Mouse (Mus musculus) kidney, postnatal 0 days (tissue): ENCODE measurements around the gene Ifit1. TPM values are rescaled to one million over a fixed set of nuclear protein-coding genes. Genes with fewer than 3 reads are reported as not detected.

Experiments
- ATAC-seq: fragments of 200-750 bp; cut with Nextera tagmentation; replicated peaks from 2 replicates; pipeline ENCODE4 v1.8.0; 2017; ENCODE audit warnings: low read depth, moderate number of reproducible peaks, moderate TSS enrichment, moderate library complexity; ENCODE audit not compliant: low FRiP score
- DNase-seq: peaks from one replicate; pipeline ENCODE4 v3.0.0-alpha.2; 2016; ENCODE audit warnings: low spot score
- H3K27ac ChIP-seq: fragments of 300-500 bp; sonication (generic); 2 replicates; pipeline ENCODE4 v1.5.1; 2014; ENCODE audit warnings: mild to moderate bottlenecking
- H3K27me3 ChIP-seq: fragments of 300-500 bp; sonication (generic); 2 replicates; pipeline ENCODE4 v1.6.1; 2014; ENCODE audit warnings: low read length, mixed read lengths; ENCODE audit not compliant: insufficient read depth
- H3K36me3 ChIP-seq: fragments of 300-500 bp; sonication (generic); 2 replicates; pipeline ENCODE4 v1.6.1; 2014; ENCODE audit warnings: low read length, mixed read lengths; ENCODE audit not compliant: insufficient read depth
- H3K4me1 ChIP-seq: fragments of 300-500 bp; sonication (generic); replicated peaks from 2 replicates; pipeline ENCODE4 v1.6.1; 2014; ENCODE audit warnings: antibody characterized with exemption, low read length, mixed read lengths; ENCODE audit not compliant: insufficient read depth
- H3K4me2 ChIP-seq: fragments of 300-500 bp; sonication (generic); 2 replicates; pipeline ENCODE4 v1.6.1; 2014; ENCODE audit warnings: mild to moderate bottlenecking, low read length, moderate library complexity, mixed read lengths
- H3K4me3 ChIP-seq: fragments of 300-500 bp; sonication (generic); replicated peaks from 2 replicates; pipeline ENCODE4 v1.5.1; 2014; ENCODE audit warnings: low read depth, low read length
- H3K9ac ChIP-seq: fragments of 300-500 bp; sonication (generic); 2 replicates; pipeline ENCODE4 v1.6.1; 2014; ENCODE audit warnings: low read depth, low read length
- H3K9me3 ChIP-seq: fragments of 300-500 bp; sonication (generic); replicated peaks from 2 replicates; pipeline ENCODE4 v1.6.1; 2016; ENCODE audit warnings: low read length, inconsistent platforms, mixed read lengths
- CTCF ChIP-seq: IDR thresholded peaks from 2 replicates; pipeline ENCODE4 v1.5.1; 2016; ENCODE audit warnings: antibody characterized with exemption, low read depth, mild to moderate bottlenecking, moderate library complexity
- WGBS: fragments of 180-500 bp; shearing (Covaris S2); extraction: QIAGEN DNeasy Blood & Tissue Kit; methylation state at CpG from one replicate; pipeline ENCODE4 v1.1.7; 2014; 5-methylcytosine and 5-hydroxymethylcytosine counted together
- polyA plus RNA-seq: library from polyadenylated mRNA; unstranded; fragments of >200 nt; fragmentation: Nextera tagmentation; extraction: Ambion mirVana; gene quantifications from 2 replicates; pipeline ENCODE4 v1.2.1, GENCODE M21; 2015

Gene Ifit1
- polyA plus RNA-seq, 1 experiment from 2014 or later = 6.4 TPM

GRCm38 (mm10) chr19:34666127-34666526 is 25.5 kb downstream of the Ifit1 start:
- DNase-seq (peak; percentile 88), ATAC-seq (no peak)
- peak; percentile 99 for TF ChIP-seq CTCF
- Histone ChIP-seq H3K36me3 (no peaks in the 10 kb centered on the region), H3K9me3 (no peaks in the 10 kb centered on the region), H3K4me3 (no peak overlapping the region), H3K4me1 (no peaks in the 10 kb centered on the region), H3K9ac (no peak overlapping the region), H3K4me2 (no peak overlapping the region), H3K27me3 (no peaks in the 10 kb centered on the region), H3K27ac (no peak overlapping the region)
- WGBS = under 1% methylated on average over 5 of the region's 5 CpGs

DNA sequence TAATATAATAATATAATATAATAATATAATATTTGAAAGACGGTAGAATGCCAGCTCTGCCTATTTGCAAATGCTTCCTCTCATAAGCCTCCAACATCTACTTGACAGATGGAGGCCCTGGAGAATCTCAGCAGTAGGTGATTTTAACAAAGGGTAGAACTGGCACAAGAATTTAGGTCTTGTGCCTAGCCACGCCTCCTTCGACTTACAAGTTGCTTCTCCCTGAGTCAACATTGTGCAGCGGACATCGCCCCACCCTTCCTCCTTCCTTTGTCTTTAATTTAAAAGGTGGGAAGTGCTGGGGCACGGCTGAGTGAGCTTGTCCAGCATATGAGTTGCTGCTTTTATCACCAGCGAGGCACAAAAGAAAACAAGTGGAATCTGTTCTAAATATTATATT is 32.8 kb downstream of the Ifit1 start:
- Histone ChIP-seq H3K9ac (no peak overlapping the region), H3K4me2 (no peak overlapping the region), H3K9me3 (no peaks in the 10 kb centered on the region), H3K4me3 (no peak overlapping the region), H3K36me3 (no peaks in the 10 kb centered on the region), H3K27ac (no peak overlapping the region), H3K27me3 (no peaks in the 10 kb centered on the region), H3K4me1 (no peaks in the 10 kb centered on the region)
- TF ChIP-seq CTCF = no peak
- DNase-seq (peak; percentile 31), ATAC-seq (no peak)
- 58% methylated on average over 7 of the region's 7 CpGs for WGBS

DNA sequence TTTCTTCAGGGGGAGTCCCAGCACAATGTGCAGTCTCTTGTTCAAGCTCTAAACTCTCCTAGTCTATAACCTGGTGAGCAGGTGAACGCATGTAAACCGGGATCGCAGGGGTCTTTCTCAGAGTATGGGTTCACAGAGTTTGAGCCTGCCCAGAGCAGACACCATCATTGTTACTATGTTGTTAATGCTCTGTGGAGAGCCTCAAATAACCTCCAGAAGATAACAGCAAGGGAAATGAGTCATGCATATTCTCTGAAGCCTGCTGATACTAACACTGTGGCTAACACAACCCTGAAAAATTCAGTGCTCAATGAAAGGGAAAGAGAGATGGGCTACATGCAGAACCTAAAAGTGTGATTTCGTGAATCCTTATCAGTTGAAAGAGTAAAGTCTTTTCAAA is 37.8 kb downstream of the Ifit1 start:
- TF ChIP-seq CTCF = no peak
- Histone ChIP-seq H3K27me3 (no peaks in the 10 kb centered on the region), H3K36me3 (no peaks in the 10 kb centered on the region), H3K9me3 (no peaks in the 10 kb centered on the region), H3K4me1 (no peaks in the 10 kb centered on the region), H3K9ac (no peak overlapping the region), H3K4me3 (no peak overlapping the region), H3K27ac (no peak overlapping the region), H3K4me2 (no peak overlapping the region)
- WGBS = 87% methylated on average over 4 of the region's 4 CpGs
- DNase-seq (no peak), ATAC-seq (no peak)

DNA sequence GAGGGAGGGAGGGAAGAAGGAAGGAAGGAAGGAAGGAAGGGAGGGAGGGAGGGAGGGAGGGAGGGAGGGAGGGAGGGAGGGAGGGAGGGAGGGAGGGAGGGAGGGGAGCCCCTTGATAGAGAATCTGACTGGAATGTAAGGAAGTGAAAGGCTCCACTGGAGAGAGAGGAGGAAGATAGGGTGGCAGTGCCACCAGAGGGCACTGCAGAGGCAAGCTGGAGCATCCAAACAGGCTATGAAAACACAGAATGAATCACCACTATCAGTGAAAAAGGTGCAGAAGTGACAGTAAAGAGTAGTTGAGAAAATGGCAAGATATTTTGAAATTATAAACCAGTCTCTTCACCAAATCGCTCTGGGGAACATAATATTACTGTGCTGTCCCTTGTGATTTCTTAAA is 44.2 kb downstream of the Ifit1 start:
- ATAC-seq (no peak), DNase-seq (peak; percentile 78)
- H3K4me2 ChIP-seq = no peak overlapping the region
- peak; percentile 75 for TF ChIP-seq CTCF
- WGBS = 50% methylated on average over 1 of the region's 1 CpGs
- H3K9ac ChIP-seq = no peak overlapping the region
- no peak overlapping the region for H3K4me3 ChIP-seq
- no peaks in the 10 kb centered on the region for H3K9me3 ChIP-seq
- no peak overlapping the region for H3K27ac ChIP-seq
- H3K4me1 ChIP-seq = no peaks in the 10 kb centered on the region
- no peaks in the 10 kb centered on the region for H3K27me3 ChIP-seq
- H3K36me3 ChIP-seq = no peaks in the 10 kb centered on the region

DNA sequence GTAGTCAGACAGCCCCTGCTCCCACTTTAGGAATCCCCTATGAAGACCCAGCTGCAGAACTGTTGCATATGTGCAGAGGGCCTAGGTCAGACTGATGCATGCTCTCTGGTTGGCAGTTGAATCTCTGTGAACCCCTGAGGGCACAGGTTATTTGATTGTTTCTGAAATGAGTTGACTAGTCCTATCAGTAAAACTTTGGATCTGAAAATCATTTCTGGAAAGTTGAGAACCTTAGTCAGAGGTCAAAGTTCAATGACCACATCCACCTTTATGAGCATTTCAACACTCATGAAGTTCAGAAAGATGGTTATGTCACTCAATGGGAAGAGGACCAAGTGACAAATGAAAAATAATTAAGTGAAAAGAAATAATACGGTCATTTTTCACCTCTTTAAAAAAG is 44.9 kb downstream of the Ifit1 start:
- WGBS = 97% methylated on average over 1 of the region's 1 CpGs
- Histone ChIP-seq H3K4me3 (no peak overlapping the region), H3K4me1 (no peaks in the 10 kb centered on the region), H3K27me3 (no peaks in the 10 kb centered on the region), H3K9me3 (no peaks in the 10 kb centered on the region), H3K27ac (no peak overlapping the region), H3K36me3 (no peaks in the 10 kb centered on the region), H3K4me2 (no peak overlapping the region), H3K9ac (no peak overlapping the region)
- TF ChIP-seq CTCF = no peak
- no peak for ATAC-seq
- no peak for DNase-seq

GRCm38 (mm10) chr19:34691402-34691801 is 50.7 kb downstream of the Ifit1 start:
- TF ChIP-seq CTCF = no peak

DNA sequence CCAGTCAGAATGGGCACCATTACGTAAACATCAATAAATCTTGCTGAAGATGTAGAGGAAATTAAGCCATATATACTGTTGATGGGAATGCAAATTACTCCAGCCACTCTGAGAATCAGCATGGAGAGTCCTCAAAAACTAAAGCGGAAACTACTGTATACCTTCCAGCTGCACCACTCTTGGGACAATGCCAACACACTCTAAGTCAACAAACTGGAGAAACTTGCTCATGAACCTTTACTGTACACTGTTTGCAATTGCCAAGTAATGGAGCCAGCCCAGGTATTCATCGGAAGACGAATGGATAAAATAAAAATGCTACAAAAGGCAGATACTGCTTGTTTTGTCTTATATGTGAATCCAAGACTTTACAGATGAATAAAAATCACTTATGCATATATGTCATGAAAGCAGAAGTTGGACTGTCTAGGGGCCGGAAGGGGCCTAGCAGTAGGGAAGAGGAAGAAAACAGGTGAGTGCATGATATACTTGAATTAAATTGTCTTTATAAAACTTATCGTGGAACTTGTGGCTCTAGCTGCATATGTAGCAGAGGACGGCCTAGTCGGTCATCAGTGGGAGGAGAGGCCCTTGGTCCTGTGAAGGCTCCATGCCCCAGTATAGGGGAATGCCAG is 55.8 kb downstream of the Ifit1 start:
- ATAC-seq = no peak
- Histone ChIP-seq H3K9ac (no peak overlapping the region), H3K4me1 (no peaks in the 10 kb centered on the region), H3K4me2 (no peak overlapping the region), H3K4me3 (no peak overlapping the region), H3K9me3 (no peaks in the 10 kb centered on the region), H3K27me3 (no peaks in the 10 kb centered on the region), H3K36me3 (no peaks in the 10 kb centered on the region), H3K27ac (no peak overlapping the region)
- DNase-seq = no peak
- 79% methylated on average over 8 of the region's 8 CpGs for WGBS
- no peak for TF ChIP-seq CTCF

More at GRCm38 (mm10) chr19:34691402-34691801, 50.7 kb downstream of the Ifit1 start:
- Histone ChIP-seq H3K4me1 (no peaks in the 10 kb centered on the region), H3K27ac (no peak overlapping the region), H3K4me3 (no peak overlapping the region), H3K9me3 (no peaks in the 10 kb centered on the region), H3K9ac (no peak overlapping the region), H3K27me3 (no peaks in the 10 kb centered on the region), H3K4me2 (no peak overlapping the region), H3K36me3 (no peaks in the 10 kb centered on the region)
- 78% methylated on average over 6 of the region's 6 CpGs for WGBS
- no peak for DNase-seq
- no peak for ATAC-seq
